Mouse (Mus musculus) bone marrow, adult 2 months (tissue): ENCODE results near the gene Btrc. TPM values are rescaled to one million over a fixed set of nuclear protein-coding genes. Genes with fewer than 3 reads are reported as not detected.

Source experiments
- H3K27ac ChIP-seq: fragments of 200-500 bp; 2 replicates; pipeline ENCODE4 v1.5.1; 2012; ENCODE audit warnings: low read depth, mild to moderate bottlenecking, control low read depth, inconsistent platforms, low read length; ENCODE audit not compliant: control insufficient read depth, poor library complexity, insufficient read depth
- H3K4me1 ChIP-seq: fragments of 200-500 bp; 2 replicates; pipeline ENCODE4 v1.6.1; 2011; ENCODE audit warnings: low read length; ENCODE audit not compliant: control insufficient read depth, insufficient read depth
- H3K4me3 ChIP-seq: fragments of 200-500 bp; replicated peaks from 2 replicates; pipeline ENCODE3; 2011; ENCODE audit warnings: mild to moderate bottlenecking, low read depth, low read length, control low read depth; ENCODE audit not compliant: control insufficient read depth
- CTCF ChIP-seq: fragments of 200-500 bp; IDR thresholded peaks from 2 replicates; pipeline ENCODE4 v1.5.1; 2011; ENCODE audit warnings: low read length, control low read depth; ENCODE audit not compliant: control insufficient read depth, insufficient read depth
- POLR2A ChIP-seq: fragments of 200-500 bp; IDR thresholded peaks from 2 replicates; pipeline ENCODE4 v1.6.1; 2011; ENCODE audit warnings: low read depth, mild to moderate bottlenecking, control low read depth, low read length, borderline replicate concordance; ENCODE audit not compliant: control insufficient read depth
- WGBS: fragments of 180-500 bp; shearing (Covaris S2); methylation state at CpG from one replicate; pipeline ENCODE4 v1.1.7; 2018; 5-methylcytosine and 5-hydroxymethylcytosine counted together
- polyA plus RNA-seq: library from polyadenylated mRNA; stranded (reverse); fragments of >200 nt; gene quantifications from 2 replicates; pipeline ENCODE4 v1.2.4, GENCODE M21; 2011; ENCODE audit warnings: low replicate concordance; ENCODE audit not compliant: missing spikeins, insufficient read depth, insufficient read length

Gene Btrc
- polyA plus RNA-seq, 1 experiment = 41.4 TPM

DNA sequence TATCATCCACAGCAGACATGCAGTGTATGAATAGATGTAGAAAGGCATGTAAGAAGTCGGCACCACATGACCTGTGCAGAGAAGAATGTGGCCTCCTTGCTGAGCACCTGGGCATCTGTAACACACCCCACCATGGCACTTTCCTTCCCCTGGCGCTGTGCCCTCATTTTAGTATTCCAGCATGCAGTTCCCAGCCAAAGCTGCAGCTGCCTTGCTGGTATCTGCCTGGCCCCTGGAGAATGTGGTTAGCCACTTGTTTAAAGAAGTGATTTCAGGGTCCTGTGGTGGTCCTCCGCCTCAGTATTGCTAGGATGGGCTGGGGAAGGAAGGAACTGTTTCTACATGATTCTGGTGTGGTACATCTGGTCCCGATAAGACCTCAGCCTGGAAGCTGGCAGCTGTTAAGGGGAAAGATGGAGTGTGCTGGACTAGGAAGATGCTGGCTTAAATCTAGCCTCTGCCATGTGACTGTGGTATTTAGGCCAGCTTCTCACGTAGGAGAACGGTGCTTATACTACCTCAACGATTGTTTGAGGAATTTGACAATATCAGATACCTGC is 210.9 kb downstream of the Btrc start:
- 28% methylated on average over 7 of the region's 7 CpGs for WGBS
- H3K4me3 ChIP-seq = no peak overlapping the region
- H3K4me1 ChIP-seq = peaks cover 12% of the 10 kb centered on the region
- peak overlapping the region; percentile 89; the same call in 1 of the 2 replicates for H3K27ac ChIP-seq
- no peak for TF ChIP-seq POLR2A
- TF ChIP-seq CTCF = no peak

DNA sequence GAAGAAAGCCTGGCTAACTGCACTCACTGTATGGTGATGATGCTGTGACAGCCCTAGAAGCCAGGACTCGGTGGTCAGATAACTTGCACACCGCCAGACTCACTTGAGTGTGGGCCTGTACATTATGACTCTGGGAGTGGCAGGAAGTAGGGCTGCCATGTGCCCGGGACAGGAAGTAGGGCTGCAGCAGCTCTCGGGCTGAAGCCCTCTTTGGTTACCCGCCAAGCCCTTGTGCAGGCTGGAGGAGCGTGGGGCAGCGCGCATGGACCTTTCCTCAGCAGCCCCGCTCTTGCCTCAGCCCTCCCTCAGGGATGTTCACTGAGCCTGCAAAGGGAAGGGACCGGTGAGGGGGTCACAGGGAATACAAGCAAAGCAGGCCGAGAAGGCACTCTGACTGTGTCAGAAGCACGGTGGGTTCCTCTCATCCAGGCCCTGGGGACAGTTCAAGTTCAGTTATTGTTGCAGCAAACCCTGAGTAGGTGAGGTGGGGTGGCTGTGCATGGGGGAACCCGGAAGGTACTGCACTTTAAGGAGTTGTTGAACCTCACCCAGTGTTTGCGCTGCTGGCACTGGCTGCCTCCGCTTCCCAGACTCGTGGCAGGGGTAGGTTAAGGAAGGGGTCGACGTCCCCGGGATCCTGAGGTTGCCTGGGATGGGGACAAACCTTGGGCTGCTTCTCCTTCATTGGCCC is 211.6 kb downstream of the Btrc start:
- 14% methylated on average over 19 of the region's 19 CpGs for WGBS
- Histone ChIP-seq H3K4me3 (peak overlapping the region; percentile 57), H3K27ac (peak overlapping the region; percentile 89), H3K4me1 (peaks cover 12% of the 10 kb centered on the region)
- TF ChIP-seq POLR2A = peak; percentile 23; the same call in 1 of the 2 replicates
- TF ChIP-seq CTCF = no peak

DNA sequence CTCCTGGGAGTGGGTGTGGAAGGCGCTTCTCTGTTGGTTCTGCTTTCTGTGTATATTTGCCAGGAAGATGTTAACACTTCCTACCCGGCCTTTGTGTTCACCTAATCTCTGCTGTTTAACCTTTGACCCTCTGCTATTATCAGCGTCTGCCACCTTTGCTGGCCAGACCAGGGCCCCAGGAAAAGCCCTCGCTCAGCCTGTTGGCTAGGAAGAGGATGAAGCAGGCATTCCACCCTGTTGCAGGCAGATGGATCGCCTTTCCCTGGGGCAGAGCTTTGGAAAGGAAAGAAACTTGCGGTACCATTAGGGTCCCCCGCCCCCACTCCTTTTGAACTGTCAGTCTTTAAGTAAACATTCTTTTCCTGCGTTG is 212.1 kb downstream of the Btrc start:
- 28% methylated on average over 8 of the region's 8 CpGs for WGBS
- Histone ChIP-seq H3K27ac (peak overlapping the region; percentile 89), H3K4me3 (peak overlapping the region; percentile 57), H3K4me1 (peaks cover 12% of the 10 kb centered on the region)
- no peak for TF ChIP-seq CTCF
- TF ChIP-seq POLR2A = no peak

DNA sequence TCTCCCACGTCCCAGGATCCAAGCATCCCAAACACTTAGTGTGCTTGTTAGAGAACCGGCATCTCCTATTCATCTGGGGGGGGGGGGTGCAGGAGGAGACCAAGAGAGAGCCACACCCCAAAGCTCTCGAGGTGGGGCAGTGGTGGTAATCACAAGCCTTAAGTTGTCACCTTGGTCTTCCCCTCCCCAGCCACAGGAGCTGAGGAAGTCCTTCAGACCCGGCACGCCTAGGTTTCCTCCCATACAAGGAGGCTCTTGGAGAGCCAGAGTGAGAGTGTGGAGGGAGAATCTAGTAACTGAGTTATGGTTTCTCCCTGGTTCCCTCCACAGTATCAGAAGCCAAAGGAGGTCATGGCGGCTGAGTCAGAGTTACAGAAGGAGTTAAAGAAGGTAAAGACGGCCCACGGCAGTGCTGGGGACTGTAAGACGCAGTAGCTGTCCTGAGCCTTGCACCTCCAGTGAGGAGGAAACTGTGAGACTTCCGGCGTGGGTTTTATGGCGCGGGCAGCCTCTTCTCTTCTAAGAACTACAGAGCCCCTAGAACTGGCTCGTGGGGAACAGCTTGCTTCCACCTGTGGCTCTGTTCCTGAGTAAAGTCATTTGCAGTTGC is 213.7 kb downstream of the Btrc start:
- Histone ChIP-seq H3K4me3 (no peak overlapping the region), H3K4me1 (peaks cover 12% of the 10 kb centered on the region), H3K27ac (no peak overlapping the region; the same call in 1 of the 2 replicates)
- WGBS = 24% methylated on average over 14 of the region's 14 CpGs
- TF ChIP-seq POLR2A (no peak), CTCF (no peak)

DNA sequence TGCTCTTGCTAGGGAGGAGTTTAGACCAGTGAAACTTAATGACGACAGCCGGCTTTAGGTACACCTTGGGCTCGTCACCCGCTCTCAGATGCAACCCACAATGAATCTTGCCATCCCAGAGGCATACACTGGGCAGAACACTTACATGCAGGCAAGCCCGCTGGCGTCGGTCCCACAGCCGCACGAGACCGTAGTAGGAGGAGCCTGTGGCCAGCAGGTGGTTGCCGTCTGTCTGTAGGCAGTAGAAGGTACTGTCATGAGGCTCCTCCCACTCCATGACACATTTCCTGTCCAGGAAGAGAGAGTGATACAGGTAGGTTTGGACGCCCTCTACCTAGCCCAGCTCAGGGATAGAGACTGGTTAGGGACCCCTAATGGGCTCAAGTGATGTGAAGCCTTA is 215.4 kb downstream of the Btrc start:
- Histone ChIP-seq H3K4me1 (peaks cover 12% of the 10 kb centered on the region), H3K4me3 (no peak overlapping the region), H3K27ac (no peak overlapping the region)
- 80% methylated on average over 12 of the region's 12 CpGs for WGBS
- no peak for TF ChIP-seq CTCF
- TF ChIP-seq POLR2A = no peak

DNA sequence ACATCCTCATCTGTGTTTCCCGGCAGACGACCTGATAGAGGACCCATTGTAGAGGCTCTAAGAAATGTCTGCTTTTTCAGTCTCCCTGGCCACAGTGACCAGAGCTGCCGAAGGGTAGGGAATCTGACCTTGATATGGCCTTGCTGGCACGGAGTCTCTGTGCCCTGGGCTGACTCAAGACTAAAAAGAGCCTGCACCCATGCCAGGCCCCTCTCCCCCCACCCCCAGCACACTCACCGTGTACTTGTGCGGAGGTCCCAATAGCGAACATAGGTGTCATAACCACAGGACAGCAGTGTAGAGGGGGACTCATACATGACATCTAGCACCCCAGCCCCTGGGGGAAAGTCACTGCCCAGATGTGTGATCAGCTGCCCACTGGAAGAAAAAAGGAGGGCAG is 215.9 kb downstream of the Btrc start:
- Histone ChIP-seq H3K4me3 (no peak overlapping the region), H3K4me1 (peaks cover 13% of the 10 kb centered on the region), H3K27ac (no peak overlapping the region)
- WGBS = 91% methylated on average over 7 of the region's 7 CpGs
- no peak for TF ChIP-seq CTCF

Other genes starting within 250 kb of the Btrc start
- gene Tlx1, start 213.1 kb upstream of the Btrc start, polyA plus RNA-seq = not detected in 2 replicates
- not detected in 2 replicates for gene Lbx1, start 127.9 kb upstream of the Btrc start, polyA plus RNA-seq
- 2.1 and 5.2 TPM in 2 replicates for gene Poll, start 196.8 kb downstream of the Btrc start, polyA plus RNA-seq
- gene Gm17018, start 196.9 kb downstream of the Btrc start, polyA plus RNA-seq = 16.1 and 32.6 TPM in 2 replicates